Mouse (Mus musculus) kidney, embryonic 15.5 days (tissue): ENCODE results near the gene Srd5a1. TPM values are rescaled to one million over a fixed set of nuclear protein-coding genes. Genes with fewer than 3 reads are reported as not detected.
A peak's percentile ranks its signal among the peaks of the same experiment; 100 is the strongest.

Experiments used
- ATAC-seq: fragments of 200-750 bp; cut with Nextera tagmentation; replicated peaks from 2 replicates; pipeline ENCODE4 v1.8.0; 2017; ENCODE audit warnings: moderate TSS enrichment; ENCODE audit not compliant: low FRiP score
- H3K27ac ChIP-seq: fragments of 300-500 bp; sonication (generic); 2 replicates; pipeline ENCODE4 v1.5.1; 2015; ENCODE audit warnings: mild to moderate bottlenecking, inconsistent platforms
- H3K27me3 ChIP-seq: fragments of 300-500 bp; sonication (generic); 2 replicates; pipeline ENCODE4 v1.6.1; 2015; ENCODE audit warnings: inconsistent platforms
- H3K36me3 ChIP-seq: fragments of 300-500 bp; sonication (generic); 2 replicates; pipeline ENCODE4 v1.6.1; 2015; ENCODE audit warnings: inconsistent platforms
- H3K4me1 ChIP-seq: fragments of 300-500 bp; sonication (generic); 2 replicates; pipeline ENCODE4 v1.6.1; 2015; ENCODE audit warnings: inconsistent platforms
- H3K4me2 ChIP-seq: fragments of 300-500 bp; sonication (generic); 2 replicates; pipeline ENCODE4 v1.6.1; 2015; ENCODE audit warnings: moderate library complexity, mild to moderate bottlenecking, inconsistent platforms
- H3K4me3 ChIP-seq: fragments of 300-500 bp; sonication (generic); replicated peaks from 2 replicates; pipeline ENCODE4 v1.5.1; 2015; ENCODE audit warnings: mild to moderate bottlenecking, inconsistent platforms
- H3K9ac ChIP-seq: fragments of 300-500 bp; sonication (generic); 2 replicates; pipeline ENCODE4 v1.6.1; 2015; ENCODE audit warnings: mild to moderate bottlenecking, inconsistent platforms
- H3K9me3 ChIP-seq: fragments of 300-500 bp; sonication (generic); replicated peaks from 2 replicates; pipeline ENCODE4 v1.6.1; 2016; ENCODE audit warnings: inconsistent platforms
- WGBS: fragments of 180-500 bp; shearing (Covaris S2); methylation state at CpG from one replicate; pipeline ENCODE4 v1.1.7; 2015; ENCODE audit warnings: mixed read lengths; 5-methylcytosine and 5-hydroxymethylcytosine counted together
- polyA plus RNA-seq: library from polyadenylated mRNA; unstranded; fragments of >200 nt; fragmentation: Nextera tagmentation; extraction: Ambion mirVana; gene quantifications from 2 replicates; pipeline ENCODE4 v1.2.1, GENCODE M21; 2015

Srd5a1 gene
- 22.9 and 26.5 TPM in 2 replicates for polyA plus RNA-seq

DNA sequence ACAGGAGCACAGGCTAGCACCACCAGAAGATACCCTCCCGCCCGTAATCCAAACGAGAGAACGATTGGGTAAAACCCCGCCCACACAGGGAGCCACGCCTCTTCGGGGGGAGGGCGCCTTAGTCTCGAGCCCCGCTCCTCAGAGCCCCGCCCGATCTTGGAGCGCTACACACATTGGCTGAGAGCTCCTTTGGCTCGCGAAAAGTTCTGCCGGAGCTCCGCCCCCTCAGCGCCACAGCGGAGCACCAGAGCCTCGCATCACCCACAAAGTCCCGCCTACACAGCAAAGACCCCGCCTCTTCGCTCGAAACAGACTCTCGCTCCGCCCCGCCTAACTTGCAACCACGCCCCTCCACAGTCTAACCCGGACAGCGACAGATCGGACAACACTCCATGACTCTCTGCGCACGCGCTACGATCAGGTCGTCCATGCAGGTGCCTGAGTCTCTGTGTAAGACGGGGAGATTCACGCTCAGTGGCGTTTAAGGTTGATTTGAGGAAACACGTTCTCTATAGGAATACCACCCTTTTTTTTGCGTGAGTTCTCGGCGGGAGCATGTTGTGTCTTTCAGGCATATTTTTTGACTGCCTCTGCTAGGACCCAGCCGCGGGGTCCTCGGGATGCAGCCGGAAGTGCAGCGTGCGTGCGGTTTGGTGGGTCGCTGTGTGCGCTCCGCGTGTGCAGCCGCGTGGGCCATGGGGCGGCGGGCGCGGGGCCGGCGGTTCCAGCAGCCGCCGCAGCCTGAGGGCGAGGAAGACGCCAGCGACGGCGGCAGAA is at the start of gene Srd5a1:
Gene Srd5a1, minus strand, starts transcription at position 45 of the 777 bp plus-strand sequence.
- peak; percentile 99 for ATAC-seq
- Histone ChIP-seq H3K4me2 (peak within 1 kb of the TSS; percentile 97), H3K9ac (peak within 1 kb of the TSS; percentile 86), H3K4me3 (peak within 1 kb of the TSS; percentile 100), H3K4me1 (peaks cover 16% of the 10 kb centered on the region), H3K36me3 (peaks cover 35% of the 10 kb centered on the region), H3K27ac (peak within 1 kb of the TSS; percentile 71), H3K27me3 (no peaks in the 10 kb centered on the region), H3K9me3 (no peaks in the 10 kb centered on the region)
- WGBS = under 1% methylated on average over 69 of the region's 69 CpGs

DNA sequence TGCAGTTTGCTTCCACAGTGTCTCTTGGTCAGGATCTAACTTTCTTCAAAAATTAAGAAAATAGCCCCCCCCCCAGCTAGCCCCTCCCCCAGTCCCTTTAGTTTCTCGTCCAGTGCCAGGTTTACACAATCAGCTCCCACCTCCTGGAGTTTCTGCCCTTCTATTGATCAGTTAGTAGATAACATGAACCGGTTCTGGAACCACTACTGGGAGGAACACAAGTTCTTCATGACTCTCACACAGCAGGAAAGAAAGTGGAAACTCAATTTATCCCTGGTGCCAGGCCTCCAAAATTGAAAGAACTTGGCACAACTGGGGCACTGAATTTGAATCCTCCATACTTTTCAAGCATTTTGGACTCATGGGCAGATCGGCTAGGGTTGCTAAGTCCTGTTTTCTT is 43.3 kb upstream of the Srd5a1 start:
- no peak overlapping the region for H3K27ac ChIP-seq
- no peaks in the 10 kb centered on the region for H3K27me3 ChIP-seq
- H3K4me3 ChIP-seq = no peak overlapping the region
- no peaks in the 10 kb centered on the region for H3K4me1 ChIP-seq
- no peak overlapping the region for H3K4me2 ChIP-seq
- H3K9ac ChIP-seq = no peak overlapping the region
- ATAC-seq = no peak
- H3K36me3 ChIP-seq = no peaks in the 10 kb centered on the region
- 69% methylated on average over 3 of the region's 3 CpGs for WGBS
- H3K9me3 ChIP-seq = no peaks in the 10 kb centered on the region

DNA sequence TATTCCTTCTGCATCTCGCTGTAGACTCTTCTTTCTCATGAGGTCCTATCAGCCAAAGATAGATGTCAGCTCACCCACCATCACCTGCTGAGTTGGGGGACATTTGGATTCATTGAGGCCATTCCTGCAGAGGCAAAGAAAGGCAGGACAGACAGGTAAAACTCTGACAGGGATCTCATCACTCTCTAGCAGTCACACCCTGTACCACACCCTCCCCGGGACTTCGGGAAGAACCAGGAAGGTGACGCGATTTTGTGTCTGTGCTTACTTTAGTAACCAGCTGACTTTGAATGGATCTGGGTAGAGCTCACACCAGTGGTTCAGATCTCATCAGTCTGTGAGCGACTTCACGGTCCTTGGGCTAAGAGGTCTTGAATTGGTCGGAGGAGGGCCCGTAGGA is 35.2 kb upstream of the Srd5a1 start:
- no peak overlapping the region for H3K4me2 ChIP-seq
- WGBS = 81% methylated on average over 9 of the region's 9 CpGs
- no peaks in the 10 kb centered on the region for H3K36me3 ChIP-seq
- H3K4me3 ChIP-seq = no peak overlapping the region
- no peaks in the 10 kb centered on the region for H3K9me3 ChIP-seq
- H3K27me3 ChIP-seq = no peaks in the 10 kb centered on the region
- H3K4me1 ChIP-seq = no peaks in the 10 kb centered on the region
- H3K9ac ChIP-seq = no peak overlapping the region
- no peak for ATAC-seq
- no peak overlapping the region for H3K27ac ChIP-seq

DNA sequence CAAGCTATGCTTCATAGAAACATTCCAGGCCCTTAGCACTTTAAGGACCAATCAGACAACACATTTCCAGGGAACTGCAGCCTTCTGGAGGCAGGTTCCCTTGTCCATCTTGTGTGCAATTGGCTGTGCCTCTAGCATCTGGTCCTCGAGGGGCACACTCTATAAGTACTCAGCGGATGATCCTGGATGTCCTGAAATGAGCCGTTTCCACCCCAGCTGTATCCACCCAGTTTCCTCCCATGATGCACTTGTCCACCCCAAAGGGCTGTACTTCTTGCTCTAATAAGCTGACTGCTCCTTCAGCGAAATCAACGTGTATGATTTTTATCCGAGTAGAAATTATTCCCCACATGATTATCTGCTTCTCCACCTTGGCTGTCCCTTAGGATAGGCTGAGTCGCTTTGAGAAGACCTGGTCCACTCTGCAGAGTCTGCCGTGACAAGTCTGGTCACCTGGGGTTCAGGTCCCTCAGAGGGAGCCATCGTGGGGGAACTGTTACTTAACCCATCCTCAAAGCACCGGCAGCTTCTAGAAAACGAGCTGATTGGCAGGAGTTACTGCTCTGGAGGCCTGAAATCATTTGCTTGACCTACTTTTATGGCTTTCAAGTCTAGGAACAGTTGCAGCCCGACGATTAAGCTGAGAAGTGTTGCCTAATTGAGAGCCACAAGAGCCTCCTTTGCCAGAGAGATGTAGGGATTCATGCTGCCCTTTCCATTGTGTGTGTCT is 34.6 kb upstream of the Srd5a1 start:
- 41% methylated on average over 13 of the region's 13 CpGs for WGBS
- Histone ChIP-seq H3K27ac (no peak overlapping the region), H3K27me3 (no peaks in the 10 kb centered on the region), H3K4me1 (no peaks in the 10 kb centered on the region), H3K4me3 (no peak overlapping the region), H3K36me3 (peaks cover 2% of the 10 kb centered on the region; the same call in 1 of the 2 replicates), H3K9ac (no peak overlapping the region), H3K4me2 (no peak overlapping the region), H3K9me3 (no peaks in the 10 kb centered on the region)
- no peak for ATAC-seq

DNA sequence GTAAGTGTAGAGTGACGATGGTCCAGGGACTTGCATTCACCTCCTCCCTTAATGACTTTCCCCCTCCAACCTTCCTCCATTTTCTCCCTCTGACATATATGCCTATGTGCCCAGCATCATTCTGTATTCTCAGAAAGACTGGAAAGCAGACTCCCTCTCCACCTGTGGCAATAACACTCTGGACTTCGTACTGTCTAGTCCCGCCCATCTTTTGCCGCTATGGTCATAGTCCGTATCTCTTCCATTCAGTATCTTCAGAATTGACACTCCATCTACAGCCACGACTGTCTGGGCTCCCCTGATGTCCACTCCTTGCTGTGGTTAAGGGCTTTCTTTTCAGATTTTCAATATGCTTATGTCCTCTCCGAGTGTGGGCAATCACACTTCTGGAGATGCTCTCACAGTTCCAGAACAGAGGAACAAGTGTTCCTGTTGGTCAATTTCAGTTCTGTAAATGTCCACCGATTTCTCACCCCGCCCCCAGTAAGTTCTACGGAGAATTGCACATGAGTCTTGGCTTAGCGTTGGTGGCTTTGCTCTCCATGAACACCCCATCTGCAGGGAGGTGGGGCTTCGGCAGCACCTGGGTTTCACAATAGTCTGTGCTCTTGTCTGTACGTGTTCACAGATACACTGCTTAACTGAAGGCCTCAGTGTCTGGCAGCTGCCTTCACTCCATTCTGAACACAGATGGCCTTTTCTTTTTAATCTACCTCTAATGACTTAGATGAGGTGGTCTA is 33.4 kb upstream of the Srd5a1 start:
- Histone ChIP-seq H3K4me2 (no peak overlapping the region), H3K27me3 (no peaks in the 10 kb centered on the region), H3K9ac (no peak overlapping the region), H3K4me1 (no peaks in the 10 kb centered on the region), H3K27ac (no peak overlapping the region), H3K4me3 (no peak overlapping the region), H3K36me3 (peaks cover 14% of the 10 kb centered on the region), H3K9me3 (no peaks in the 10 kb centered on the region)
- 82% methylated on average over 13 of the region's 13 CpGs for WGBS
- no peak for ATAC-seq

- no peaks in the 10 kb centered on the region for H3K4me1 ChIP-seq
- H3K27ac ChIP-seq = no peak overlapping the region
- H3K9me3 ChIP-seq = no peaks in the 10 kb centered on the region
- H3K4me3 ChIP-seq = no peak overlapping the region
- ATAC-seq = no peak
- H3K36me3 ChIP-seq = peaks cover 19% of the 10 kb centered on the region
- H3K9ac ChIP-seq = no peak overlapping the region
- WGBS = 82% methylated on average over 2 of the region's 2 CpGs
- no peaks in the 10 kb centered on the region for H3K27me3 ChIP-seq
- H3K4me2 ChIP-seq = no peak overlapping the region
Observed at GRCm38 (mm10) chr13:69643937-69644336, 32.7 kb upstream of the Srd5a1 start.

- Histone ChIP-seq H3K27me3 (no peaks in the 10 kb centered on the region), H3K36me3 (peaks cover 31% of the 10 kb centered on the region), H3K4me3 (no peak overlapping the region), H3K9ac (no peak overlapping the region), H3K9me3 (no peaks in the 10 kb centered on the region), H3K4me2 (no peak overlapping the region), H3K27ac (no peak overlapping the region), H3K4me1 (no peaks in the 10 kb centered on the region)
- no peak for ATAC-seq
- WGBS = 68% methylated on average over 5 of the region's 5 CpGs
Observed at GRCm38 (mm10) chr13:69642656-69643216, 31.5 kb upstream of the Srd5a1 start.

DNA sequence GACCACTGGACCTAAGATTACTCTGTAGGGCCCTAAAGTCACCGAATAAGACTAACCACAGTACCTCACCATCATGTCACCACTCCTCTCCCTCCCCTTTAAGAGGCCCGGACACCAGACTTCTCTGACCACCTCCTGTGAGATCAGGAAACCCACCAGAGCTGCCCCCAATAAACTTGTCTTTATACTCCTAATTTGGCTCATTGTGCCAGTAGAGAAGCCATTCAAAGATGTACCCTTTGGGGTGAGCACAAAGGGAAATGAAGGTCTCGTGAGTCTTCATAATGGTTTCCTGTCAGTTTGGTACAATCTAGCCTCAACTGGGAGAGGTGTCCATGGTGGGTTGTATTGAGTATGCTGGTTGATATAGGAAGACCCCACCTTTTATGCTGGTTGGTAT is 29.8 kb upstream of the Srd5a1 start:
- Histone ChIP-seq H3K4me1 (no peaks in the 10 kb centered on the region), H3K36me3 (peaks cover 47% of the 10 kb centered on the region), H3K27me3 (no peaks in the 10 kb centered on the region), H3K4me3 (no peak overlapping the region), H3K27ac (no peak overlapping the region), H3K4me2 (no peak overlapping the region), H3K9me3 (no peaks in the 10 kb centered on the region), H3K9ac (no peak overlapping the region)
- ATAC-seq = no peak
- WGBS = 80% methylated on average over 3 of the region's 3 CpGs

- Histone ChIP-seq H3K27ac (no peak overlapping the region), H3K4me1 (no peaks in the 10 kb centered on the region), H3K9ac (no peak overlapping the region), H3K36me3 (peaks cover 52% of the 10 kb centered on the region), H3K4me3 (no peak overlapping the region), H3K27me3 (no peaks in the 10 kb centered on the region), H3K4me2 (no peak overlapping the region), H3K9me3 (no peaks in the 10 kb centered on the region)
- WGBS = 86% methylated on average over 4 of the region's 4 CpGs
- ATAC-seq = no peak
Observed at GRCm38 (mm10) chr13:69640541-69640940, 29.3 kb upstream of the Srd5a1 start.

GRCm38 (mm10) chr13:69640126-69640525 is 28.9 kb upstream of the Srd5a1 start:
- Histone ChIP-seq H3K36me3 (peaks cover 56% of the 10 kb centered on the region), H3K4me3 (no peak overlapping the region), H3K4me2 (no peak overlapping the region), H3K27me3 (no peaks in the 10 kb centered on the region), H3K4me1 (no peaks in the 10 kb centered on the region), H3K9me3 (no peaks in the 10 kb centered on the region), H3K27ac (no peak overlapping the region), H3K9ac (no peak overlapping the region)
- 94% methylated on average over 4 of the region's 4 CpGs for WGBS
- no peak for ATAC-seq

- ATAC-seq = no peak
- no peak overlapping the region for H3K4me3 ChIP-seq
Observed at GRCm38 (mm10) chr13:69639251-69639650, 28.0 kb upstream of the Srd5a1 start.

More at GRCm38 (mm10) chr13:69639251-69639650, 28.0 kb upstream of the Srd5a1 start:
- H3K27ac ChIP-seq = no peak overlapping the region
- H3K4me1 ChIP-seq = no peaks in the 10 kb centered on the region
- no peaks in the 10 kb centered on the region for H3K27me3 ChIP-seq
- H3K9ac ChIP-seq = no peak overlapping the region
- no peaks in the 10 kb centered on the region for H3K9me3 ChIP-seq
- H3K4me2 ChIP-seq = no peak overlapping the region
- 90% methylated on average over 5 of the region's 5 CpGs for WGBS
- H3K36me3 ChIP-seq = peaks cover 65% of the 10 kb centered on the region
